Mouse (Mus musculus): Measurements from ENCODE around the gene Tnrc6b.
A peak's percentile ranks its signal among the peaks of the same experiment; 100 is the strongest.

The Tnrc6b gene

GRCm38 (mm10) chr15:80800201-80800600 is 89.1 kb downstream of the Tnrc6b start:
- H3K36me3 ChIP-seq (ENCODE audit: control insufficient read depth, insufficient read depth, low read length, poor library complexity, severe bottlenecking), result no peaks in the 10 kb centered on the region
- no peaks in the 10 kb centered on the region for H3K27me3 ChIP-seq (ENCODE audit: control insufficient read depth, insufficient read depth, low read length, poor library complexity, severe bottlenecking)
- DNase-seq (ENCODE audit: low read depth, low spot score), result no peak

GRCm38 (mm10) chr15:80800765-80801164 is 89.7 kb downstream of the Tnrc6b start:
- no peaks in the 10 kb centered on the region for H3K36me3 ChIP-seq (ENCODE audit: control insufficient read depth, insufficient read depth, low read length, poor library complexity, severe bottlenecking)
- no peaks in the 10 kb centered on the region for H3K27me3 ChIP-seq (ENCODE audit: control insufficient read depth, insufficient read depth, low read length, poor library complexity, severe bottlenecking)
- peak; percentile 23 for DNase-seq (ENCODE audit: low read depth, low spot score)

GRCm38 (mm10) chr15:80801597-80801996 is 90.5 kb downstream of the Tnrc6b start:
- H3K27me3 ChIP-seq (ENCODE audit: control insufficient read depth, insufficient read depth, low read length, poor library complexity, severe bottlenecking), result no peaks in the 10 kb centered on the region
- no peak for DNase-seq (ENCODE audit: low read depth, low spot score)
- no peaks in the 10 kb centered on the region for H3K36me3 ChIP-seq (ENCODE audit: control insufficient read depth, insufficient read depth, low read length, poor library complexity, severe bottlenecking)

- no peak for DNase-seq (ENCODE audit: low read depth, low spot score)
- Histone ChIP-seq H3K27me3 (ENCODE audit: control insufficient read depth, insufficient read depth, low read length, poor library complexity, severe bottlenecking) (no peaks in the 10 kb centered on the region), H3K36me3 (ENCODE audit: control insufficient read depth, insufficient read depth, low read length, poor library complexity, severe bottlenecking) (no peaks in the 10 kb centered on the region)
Measured at GRCm38 (mm10) chr15:80807162-80807561, 96.0 kb downstream of the Tnrc6b start.

DNA sequence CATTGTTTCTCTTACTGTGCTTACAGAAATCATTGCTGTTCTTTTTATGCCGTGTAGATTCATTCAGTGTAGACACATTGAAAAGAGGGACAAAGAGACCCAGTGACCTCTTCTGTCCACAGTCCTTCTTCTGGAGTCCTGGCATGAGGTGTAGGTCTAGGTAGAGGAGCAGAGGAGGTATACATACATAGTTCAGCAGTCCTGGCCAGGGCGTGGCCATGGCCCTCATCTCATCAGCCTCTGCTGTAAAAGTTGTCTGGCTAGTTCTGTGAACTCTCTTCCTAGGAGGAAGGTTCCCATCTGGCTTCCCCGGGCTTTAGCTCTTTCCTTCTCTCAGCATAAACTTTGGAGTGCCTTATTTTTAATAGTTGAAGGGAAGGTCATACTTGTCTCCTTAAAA is 99.1 kb downstream of the Tnrc6b start:
- Histone ChIP-seq H3K27me3 (ENCODE audit: control insufficient read depth, insufficient read depth, low read length, poor library complexity, severe bottlenecking) (no peaks in the 10 kb centered on the region), H3K36me3 (ENCODE audit: control insufficient read depth, insufficient read depth, low read length, poor library complexity, severe bottlenecking) (no peaks in the 10 kb centered on the region)
- no peak for DNase-seq (ENCODE audit: low read depth, low spot score)

DNA sequence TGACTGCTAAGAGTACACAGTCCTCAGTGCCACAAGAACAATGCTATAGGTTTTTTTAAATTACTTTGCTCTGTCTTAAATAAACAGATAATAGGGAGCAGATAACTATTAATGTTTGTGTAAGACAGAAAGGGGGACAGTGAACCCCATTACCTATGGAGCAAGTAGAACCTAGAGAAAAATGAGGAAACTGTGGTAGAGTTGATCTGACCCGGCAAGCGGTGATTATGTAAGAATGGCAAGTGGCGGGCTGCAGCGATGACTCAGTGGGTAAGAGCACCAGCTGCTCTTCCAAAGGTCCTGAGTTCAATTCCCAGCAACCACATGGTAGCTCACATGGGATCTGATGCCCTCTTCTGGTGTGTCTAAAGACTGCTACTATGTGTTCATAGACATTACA is 101.7 kb downstream of the Tnrc6b start:
- H3K36me3 ChIP-seq (ENCODE audit: control insufficient read depth, insufficient read depth, low read length, poor library complexity, severe bottlenecking), result no peaks in the 10 kb centered on the region; the same call in 1 of the 2 replicates
- H3K27me3 ChIP-seq (ENCODE audit: control insufficient read depth, insufficient read depth, low read length, poor library complexity, severe bottlenecking), result no peaks in the 10 kb centered on the region
- DNase-seq (ENCODE audit: low read depth, low spot score), result peak; percentile 37

DNA sequence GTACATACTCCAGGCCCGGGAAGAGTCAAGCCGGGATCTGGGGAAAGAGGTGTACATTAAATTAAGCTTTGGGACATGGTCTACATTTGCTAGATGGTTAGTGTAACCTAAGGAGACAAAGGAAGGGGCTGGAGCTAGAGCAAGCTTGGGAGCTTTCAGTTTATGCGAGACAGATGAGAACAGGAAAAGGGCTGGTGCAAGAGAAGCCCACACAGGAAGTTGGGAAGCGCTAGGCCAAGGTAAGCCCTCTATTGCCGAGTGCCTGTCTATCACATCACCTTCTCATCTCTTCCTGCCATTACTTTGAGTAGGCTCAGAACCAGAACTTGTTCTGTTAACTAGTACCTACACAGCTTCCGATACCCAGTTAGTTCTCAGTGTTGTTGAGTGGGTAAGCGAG is 103.7 kb downstream of the Tnrc6b start:
- Histone ChIP-seq H3K27me3 (ENCODE audit: control insufficient read depth, insufficient read depth, low read length, poor library complexity, severe bottlenecking) (no peaks in the 10 kb centered on the region), H3K36me3 (ENCODE audit: control insufficient read depth, insufficient read depth, low read length, poor library complexity, severe bottlenecking) (peaks cover 1% of the 10 kb centered on the region; the same call in 1 of the 2 replicates)
- peak; percentile 18 for DNase-seq (ENCODE audit: low read depth, low spot score)

DNA sequence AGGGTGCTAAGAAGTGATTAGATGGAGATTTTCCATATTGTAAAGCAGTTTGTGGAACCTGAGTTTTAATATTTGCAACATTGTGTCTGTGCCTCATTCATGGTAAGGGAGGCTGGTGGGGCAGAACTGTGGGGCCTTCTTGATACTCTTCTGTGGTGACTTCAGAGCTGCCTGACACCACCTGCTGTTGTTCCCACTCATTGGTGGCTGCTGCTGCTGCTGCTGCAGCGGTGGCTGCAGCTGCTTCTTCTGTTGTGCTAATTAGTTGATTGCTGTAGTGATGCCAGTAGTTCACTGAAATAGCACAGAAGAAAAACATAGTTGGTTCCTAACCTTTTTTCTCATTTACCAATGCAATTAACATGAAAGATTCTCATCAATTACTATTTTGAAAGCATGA is 111.2 kb downstream of the Tnrc6b start:
- no peaks in the 10 kb centered on the region for H3K27me3 ChIP-seq (ENCODE audit: control insufficient read depth, insufficient read depth, low read length, poor library complexity, severe bottlenecking)
- no peak for DNase-seq (ENCODE audit: low read depth, low spot score)

DNA sequence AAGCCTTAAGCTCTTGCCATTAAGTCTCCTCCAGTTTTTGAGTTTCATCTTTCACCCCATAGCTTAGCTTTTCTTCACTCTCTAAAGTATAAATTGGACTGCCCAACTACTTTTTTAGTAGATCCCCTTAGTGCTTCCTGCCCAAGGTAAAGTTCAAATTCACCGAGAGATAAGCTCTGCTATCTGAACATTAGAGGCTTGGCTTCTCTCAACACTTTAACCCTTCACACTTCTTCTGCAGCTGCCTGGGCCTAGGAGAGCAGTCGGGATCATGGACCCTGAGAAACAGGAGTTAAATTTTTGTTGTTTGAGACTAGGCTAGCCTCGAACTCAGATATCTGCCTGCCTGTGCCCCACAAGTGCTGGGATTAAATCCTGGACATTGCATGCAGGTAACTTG is 120.1 kb downstream of the Tnrc6b start:
- H3K36me3 ChIP-seq (ENCODE audit: control insufficient read depth, insufficient read depth, low read length, poor library complexity, severe bottlenecking), result 0 out of 2 replicates have a peak, but pooled peaks cover 3% of the 10 kb centered on the region
- DNase-seq (ENCODE audit: low read depth, low spot score), result no peak
- H3K27me3 ChIP-seq (ENCODE audit: control insufficient read depth, insufficient read depth, low read length, poor library complexity, severe bottlenecking), result no peaks in the 10 kb centered on the region; the same call in 1 of the 2 replicates

More for the DNA sequence above, 111.2 kb downstream of the Tnrc6b start:
- H3K36me3 ChIP-seq (ENCODE audit: control insufficient read depth, insufficient read depth, low read length, poor library complexity, severe bottlenecking), result peaks cover 1% of the 10 kb centered on the region; the same call in 1 of the 2 replicates

DNA sequence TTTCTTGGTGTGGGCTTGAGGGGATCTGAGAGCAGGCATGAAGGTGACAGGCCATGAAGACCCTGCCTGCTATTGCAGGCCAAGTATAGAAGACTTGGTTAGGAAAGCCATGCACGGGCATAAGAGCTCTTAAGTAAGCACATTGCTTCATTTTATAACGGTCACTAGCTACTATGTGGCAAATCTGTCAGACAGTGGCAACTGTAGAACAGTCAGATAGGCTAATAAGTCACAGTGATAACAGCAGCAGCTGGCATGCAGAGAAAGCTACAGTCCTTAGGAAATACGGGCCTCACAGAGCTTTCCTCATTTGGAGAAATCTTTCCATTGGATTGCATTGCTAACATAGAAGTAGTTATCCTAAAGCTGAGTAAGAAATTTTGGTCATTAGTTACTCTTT is 121.7 kb downstream of the Tnrc6b start:
- H3K36me3 ChIP-seq (ENCODE audit: control insufficient read depth, insufficient read depth, low read length, poor library complexity, severe bottlenecking), result 0 out of 2 replicates have a peak, but pooled peaks cover 1% of the 10 kb centered on the region

GRCm38 (mm10) chr15:80836246-80836645 is 125.1 kb downstream of the Tnrc6b start:
- no peaks in the 10 kb centered on the region for H3K36me3 ChIP-seq (ENCODE audit: control insufficient read depth, insufficient read depth, low read length, poor library complexity, severe bottlenecking)
- H3K27me3 ChIP-seq (ENCODE audit: control insufficient read depth, insufficient read depth, low read length, poor library complexity, severe bottlenecking), result no peaks in the 10 kb centered on the region
- DNase-seq (ENCODE audit: low read depth, low spot score), result no peak

More for the DNA sequence above, 121.7 kb downstream of the Tnrc6b start:
- DNase-seq (ENCODE audit: low read depth, low spot score), result no peak
- H3K27me3 ChIP-seq (ENCODE audit: control insufficient read depth, insufficient read depth, low read length, poor library complexity, severe bottlenecking), result no peaks in the 10 kb centered on the region; the same call in 1 of the 2 replicates

DNA sequence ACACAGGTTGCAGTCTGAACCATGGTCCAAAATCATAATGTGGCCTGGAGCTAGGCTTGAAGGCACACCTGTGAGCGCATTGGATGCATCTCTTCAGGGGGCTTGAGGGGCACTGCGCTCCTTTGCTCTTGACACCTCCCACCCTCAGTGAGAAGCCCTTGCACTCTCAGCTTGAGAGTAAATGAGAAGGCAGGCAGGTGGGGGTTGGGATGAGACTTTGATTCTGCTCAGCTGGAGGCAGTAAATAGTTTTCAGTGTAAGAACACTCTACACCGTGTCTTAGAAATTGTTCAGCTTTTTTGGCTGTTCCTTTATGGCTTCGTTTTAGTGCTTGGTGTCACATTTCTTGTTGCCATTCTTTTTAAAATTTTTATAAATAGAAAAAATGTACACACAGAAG is 127.7 kb downstream of the Tnrc6b start:
- no peak for DNase-seq (ENCODE audit: low read depth, low spot score)
- H3K36me3 ChIP-seq (ENCODE audit: control insufficient read depth, insufficient read depth, low read length, poor library complexity, severe bottlenecking), result no peaks in the 10 kb centered on the region
- H3K27me3 ChIP-seq (ENCODE audit: control insufficient read depth, insufficient read depth, low read length, poor library complexity, severe bottlenecking), result no peaks in the 10 kb centered on the region

DNA sequence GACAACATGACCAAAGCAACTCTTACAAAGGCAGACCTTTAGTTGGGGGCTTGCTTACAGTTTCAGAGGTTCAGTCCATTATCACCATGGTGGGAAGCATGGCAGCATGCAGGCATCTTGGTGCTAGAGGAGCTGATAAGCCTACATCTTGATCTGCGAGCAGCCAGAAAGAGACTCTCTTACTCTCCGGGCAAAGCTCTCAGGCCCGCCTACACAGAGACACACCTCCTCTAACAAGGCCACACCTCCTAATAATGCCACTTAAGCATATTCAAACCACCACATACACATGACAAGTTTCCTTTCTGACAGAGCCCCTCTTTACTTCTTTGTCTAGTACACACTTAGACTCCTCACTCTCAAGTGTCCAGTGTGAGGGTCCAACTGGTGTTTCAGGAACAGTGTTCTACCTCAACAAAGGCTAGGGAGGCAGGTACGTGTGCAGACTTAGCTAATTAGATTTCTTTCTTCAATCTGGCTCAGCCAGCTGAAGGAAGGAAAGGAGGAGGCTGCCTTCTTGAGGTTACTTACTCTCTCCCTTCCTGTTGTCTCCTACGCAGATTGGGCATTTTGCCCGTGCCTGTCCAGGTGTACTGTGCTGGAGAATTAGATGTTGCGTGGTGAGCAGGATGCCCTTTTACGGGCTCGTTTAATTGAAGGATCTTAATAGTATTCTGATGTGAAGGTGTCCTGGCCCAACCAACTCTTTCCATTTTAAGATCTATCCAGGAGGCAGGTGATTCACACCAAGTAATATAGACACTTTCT is 128.7 kb downstream of the Tnrc6b start:
- peak; percentile 6 for DNase-seq (ENCODE audit: low read depth, low spot score)
- H3K27me3 ChIP-seq (ENCODE audit: control insufficient read depth, insufficient read depth, low read length, poor library complexity, severe bottlenecking), result no peaks in the 10 kb centered on the region
- H3K36me3 ChIP-seq (ENCODE audit: control insufficient read depth, insufficient read depth, low read length, poor library complexity, severe bottlenecking), result no peaks in the 10 kb centered on the region

- peak; percentile 32 for DNase-seq (ENCODE audit: low read depth, low spot score)
- Histone ChIP-seq H3K36me3 (ENCODE audit: control insufficient read depth, insufficient read depth, low read length, poor library complexity, severe bottlenecking) (no peaks in the 10 kb centered on the region), H3K27me3 (ENCODE audit: control insufficient read depth, insufficient read depth, low read length, poor library complexity, severe bottlenecking) (no peaks in the 10 kb centered on the region)
Measured at GRCm38 (mm10) chr15:80844262-80844661, 133.1 kb downstream of the Tnrc6b start.

DNA sequence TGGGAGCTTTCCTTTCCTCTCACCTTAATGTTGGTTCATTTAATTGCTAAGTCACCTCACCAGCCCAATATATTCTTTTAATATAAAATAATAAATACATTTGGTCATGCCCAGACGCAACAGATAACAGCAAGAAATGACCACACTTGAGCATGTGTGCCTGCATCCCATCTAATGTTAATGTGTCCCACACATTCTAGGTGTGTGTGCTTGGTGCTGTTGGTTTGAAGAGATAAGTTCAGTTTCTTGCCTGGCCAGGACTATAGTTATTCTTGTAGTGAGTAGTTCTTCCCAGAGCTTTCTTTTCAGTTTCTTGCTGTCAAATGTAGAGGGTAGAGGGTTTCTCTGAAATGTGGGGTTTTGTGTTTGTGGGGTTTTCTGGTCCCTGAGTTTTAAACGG is 133.8 kb downstream of the Tnrc6b start:
- no peak for DNase-seq (ENCODE audit: low read depth, low spot score)
- Histone ChIP-seq H3K27me3 (ENCODE audit: control insufficient read depth, insufficient read depth, low read length, poor library complexity, severe bottlenecking) (no peaks in the 10 kb centered on the region), H3K36me3 (ENCODE audit: control insufficient read depth, insufficient read depth, low read length, poor library complexity, severe bottlenecking) (no peaks in the 10 kb centered on the region)

DNA sequence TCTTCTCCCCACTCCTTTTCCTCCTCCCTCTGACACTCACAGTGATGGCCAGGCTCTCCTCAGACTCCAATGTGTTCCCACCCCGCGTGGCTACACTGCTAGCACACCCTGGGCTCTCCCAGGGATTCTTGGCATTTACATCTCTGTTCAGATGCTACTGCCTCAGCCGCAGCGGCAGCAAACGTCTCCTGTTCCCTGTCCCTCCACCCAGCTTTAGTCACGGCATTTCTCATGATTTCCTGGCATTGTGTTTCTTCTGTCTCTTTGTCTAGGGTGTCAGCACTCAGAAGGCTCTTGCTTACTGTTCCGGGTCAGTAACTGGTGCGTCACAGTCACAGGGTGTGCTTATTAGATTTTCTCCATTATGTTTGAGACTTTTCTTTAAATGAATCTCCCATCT is 138.9 kb downstream of the Tnrc6b start:
- H3K27me3 ChIP-seq (ENCODE audit: control insufficient read depth, insufficient read depth, low read length, poor library complexity, severe bottlenecking), result no peaks in the 10 kb centered on the region
- no peak for DNase-seq (ENCODE audit: low read depth, low spot score)

More for the DNA sequence above, 138.9 kb downstream of the Tnrc6b start:
- H3K36me3 ChIP-seq (ENCODE audit: control insufficient read depth, insufficient read depth, low read length, poor library complexity, severe bottlenecking), result no peaks in the 10 kb centered on the region

All from splenic B cell, adult 2 months (primary cell).